Mouse (Mus musculus) brain, embryonic 14.5 days (tissue): ENCODE results near the gene Arhgef3.

Experiments
- CTCF ChIP-seq: fragments of 200-500 bp; IDR thresholded peaks from 2 replicates; pipeline ENCODE4 v1.5.1; 2012; ENCODE audit warnings: inconsistent platforms, mild to moderate bottlenecking, moderate library complexity, borderline replicate concordance; ENCODE audit not compliant: insufficient read depth, insufficient read length; ENCODE audit errors: extremely low read depth
- POLR2A ChIP-seq: fragments of 200-500 bp; IDR thresholded peaks from 2 replicates; pipeline ENCODE4 v1.6.1; 2012; ENCODE audit warnings: mild to moderate bottlenecking, inconsistent platforms, borderline replicate concordance; ENCODE audit not compliant: poor library complexity, insufficient read depth, insufficient read length, severe bottlenecking; ENCODE audit errors: extremely low read depth

- TF ChIP-seq POLR2A (no peak), CTCF (no peak)
These were observed 24.2 kb downstream of the Arhgef3 start for GRCm38 (mm10) chr14:27138891-27139290.
